Mouse (Mus musculus): ENCODE data around the gene Gm28308.

DNA sequence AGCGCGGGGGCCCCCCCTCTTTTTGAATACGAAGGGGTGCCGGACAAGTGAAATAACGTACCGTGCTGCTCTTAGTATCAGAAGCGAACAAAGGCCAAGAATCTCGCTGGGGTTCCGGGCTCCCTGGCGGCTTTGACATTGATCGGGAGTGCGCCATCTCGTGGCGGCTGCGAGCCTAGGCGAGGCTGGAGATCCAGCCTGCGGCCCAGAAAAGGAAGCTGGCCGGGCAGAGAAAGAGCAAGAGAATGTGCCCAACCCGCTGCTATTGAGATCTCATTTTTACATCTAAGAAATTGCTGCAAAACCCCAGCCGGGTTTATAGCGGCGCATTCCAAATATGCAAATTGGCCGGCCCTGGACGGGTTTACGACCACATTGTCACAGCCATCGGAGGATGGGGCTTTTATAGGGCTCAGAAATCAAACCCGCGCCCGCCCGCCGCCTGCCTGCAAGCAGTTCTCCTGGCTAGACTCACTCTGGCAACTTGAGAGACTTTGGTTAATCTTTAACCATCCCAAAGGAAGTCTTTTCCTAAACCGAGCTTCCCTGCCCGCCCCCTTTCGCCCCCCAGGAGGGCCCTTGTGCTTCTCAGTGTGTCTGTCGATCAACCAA lies 27.4 kb upstream of the Gm28308 start, which contains the start of gene Hoxa10:
- TF ChIP-seq POLR2A (IDR thresholded peaks at IDR 0.05; ENCODE audit: low read depth, low read length) (peak; percentile 55; the same call in 1 of the 2 replicates), RAD21 (IDR thresholded peaks at IDR 0.05; ENCODE audit: low read depth, low read length) (peak; percentile 39), BHLHE40 (IDR thresholded peaks at IDR 0.05; ENCODE audit: low read depth, low read length) (peak; percentile 21; the same call in 1 of the 2 replicates), MAZ (IDR thresholded peaks at IDR 0.05; ENCODE audit: low read depth, low read length) (no peak), CTCF (conservative IDR thresholded peaks at IDR 0.05 in 1 of 2, IDR thresholded peaks at IDR 0.05 in 1 of 2; ENCODE audit: low read depth in 2 of 2, low read length in 2 of 2) (peak; percentile 20 to 85; a peak in 2 of 4 replicates), EP300 (IDR thresholded peaks at IDR 0.05; ENCODE audit: low read length) (no peak), MEF2A (IDR thresholded peaks at IDR 0.05; ENCODE audit: borderline replicate concordance, low read depth, low read length) (0 out of 2 replicates have a peak, but pooled peaks have one; percentile 35), ZC3H11A (IDR thresholded peaks at IDR 0.05; ENCODE audit: low read depth, low read length) (0 out of 2 replicates have a peak, but pooled peaks have one; percentile 4), GABPA (IDR thresholded peaks at IDR 0.05; ENCODE audit: insufficient replicate concordance, low read depth, low read length) (no peak), MAFK (IDR thresholded peaks at IDR 0.05; ENCODE audit: insufficient replicate concordance, low read length) (no peak), E2F4 (IDR thresholded peaks at IDR 0.05; ENCODE audit: insufficient replicate concordance, low read depth, low read length) (no peak), JUN (IDR thresholded peaks at IDR 0.05; ENCODE audit: insufficient read depth, low read depth, low read length) (0 out of 2 replicates have a peak, but pooled peaks have one; percentile 2), ETS1 (conservative IDR thresholded peaks at IDR 0.05; ENCODE audit: low read depth, low read length) (no peak)
